Mouse (Mus musculus): ENCODE measurements at regions not wholly inside any gene's neighbourhood (a gene's known extent, or its start where the extent isn't known, plus 50 kb on each side); places are given as distances from the start of the nearest gene placed in this dataset.

DNA sequence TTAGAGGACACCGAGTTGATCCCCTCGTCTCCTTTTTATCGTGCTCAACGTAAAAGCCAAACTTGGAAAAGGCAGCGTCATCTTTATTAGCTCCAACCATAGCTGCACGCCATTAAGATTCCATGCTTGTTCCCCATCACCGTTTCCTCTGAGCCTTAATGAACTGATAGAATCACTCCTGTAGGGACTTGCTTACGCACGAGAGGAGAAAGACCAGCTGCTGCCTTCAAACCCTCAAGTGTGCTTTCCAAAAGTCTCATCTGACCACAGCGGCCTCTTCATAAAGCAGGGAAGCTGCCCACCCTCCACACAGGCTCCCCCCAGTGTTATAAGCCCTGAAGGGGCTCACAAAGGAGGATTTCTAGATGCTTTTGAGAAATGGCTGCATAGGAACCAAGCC is 123.3 kb upstream of the Plxnc1 start:
- CTCF ChIA-PET, result interaction anchor here (1.4 to 1.9 kb wide), 2 partner anchors 10 to 13 kb away, joined by 3 to 6 read pairs; no protein-coding TSS in a partner anchor
- POLR2A ChIA-PET, result no interaction called here
- TF ChIP-seq CTCF (IDR thresholded peaks at IDR 0.05), result no peak
- peaks cover 8% of the 10 kb centered on the region for H3K27me3 ChIP-seq
- DNase-seq (ENCODE audit: low read depth, low spot score), result no peak
- in situ Hi-C loops (cut with MboI; ENCODE audit: low pct_unique_long_range_greater_than_20kb), result no loop called here
- no peak for ATAC-seq

DNA sequence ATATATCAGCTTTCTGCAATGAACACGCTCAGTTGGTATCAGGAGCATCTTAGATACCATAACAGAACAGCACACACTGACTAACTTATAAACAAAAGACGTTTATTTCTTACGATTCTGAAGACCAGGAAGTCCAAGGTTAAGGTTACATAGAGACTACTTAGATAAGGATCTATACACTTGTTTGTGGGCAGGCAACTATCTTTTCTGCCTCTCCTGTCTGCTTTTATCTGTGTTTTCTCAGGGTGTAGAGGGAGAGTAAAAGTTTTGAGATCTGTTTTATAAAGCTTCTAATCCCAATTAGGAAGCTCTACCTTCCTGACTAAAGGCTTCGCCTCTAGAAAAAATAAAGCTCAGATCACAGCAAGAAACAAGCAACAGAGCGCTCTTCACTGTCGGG is 122.1 kb upstream of the Plxnc1 start:
- TF ChIP-seq CTCF (IDR thresholded peaks at IDR 0.05), result no peak
- CTCF ChIA-PET, result interaction anchor here (1.0 to 1.9 kb wide), 2 partner anchors 12 to 14 kb away, joined by 3 to 6 read pairs; no protein-coding TSS in a partner anchor
- DNase-seq (ENCODE audit: low read depth, low spot score), result no peak
- in situ Hi-C loops (cut with MboI; ENCODE audit: low pct_unique_long_range_greater_than_20kb), result no loop called here
- peaks cover 8% of the 10 kb centered on the region for H3K27me3 ChIP-seq
- no peak for ATAC-seq
- POLR2A ChIA-PET, result no interaction called here

DNA sequence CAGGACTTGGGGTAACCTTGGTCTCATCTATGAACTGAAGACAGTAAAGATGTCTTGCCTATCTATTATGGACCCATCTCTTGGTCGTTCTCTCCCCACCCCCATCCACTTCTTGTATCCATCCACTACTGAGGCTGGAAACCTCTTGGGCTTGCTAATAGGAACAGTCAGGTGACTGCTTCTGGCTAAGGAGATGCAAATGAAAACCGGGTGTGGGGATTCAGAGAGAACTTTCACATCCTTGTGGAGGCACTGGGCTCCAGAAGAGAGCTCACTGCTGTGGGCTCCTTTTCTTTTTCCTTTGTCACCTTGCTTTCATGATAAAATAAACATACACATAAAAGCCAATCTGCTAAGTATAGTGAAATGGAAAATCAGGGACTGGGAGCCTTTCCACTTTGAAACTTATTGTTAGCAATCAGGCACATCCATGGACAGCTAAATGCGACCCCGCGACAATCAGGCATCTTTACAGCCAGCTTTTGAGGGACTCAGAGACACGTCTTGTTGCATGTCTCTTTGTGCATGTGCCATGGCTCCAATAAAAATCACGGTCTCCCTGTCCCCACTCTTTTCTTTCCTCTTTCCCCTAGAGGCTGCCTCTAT is 115.0 kb upstream of the Plxnc1 start:
- H3K27me3 ChIP-seq, result peaks cover 24% of the 10 kb centered on the region
- ATAC-seq (no peak), DNase-seq (ENCODE audit: low read depth, low spot score) (no peak)
- ChIA-PET CTCF (no interaction called here), POLR2A (no interaction called here)
- in situ Hi-C loops (cut with MboI; ENCODE audit: low pct_unique_long_range_greater_than_20kb), result no loop called here
- TF ChIP-seq CTCF (IDR thresholded peaks at IDR 0.05), result no peak

DNA sequence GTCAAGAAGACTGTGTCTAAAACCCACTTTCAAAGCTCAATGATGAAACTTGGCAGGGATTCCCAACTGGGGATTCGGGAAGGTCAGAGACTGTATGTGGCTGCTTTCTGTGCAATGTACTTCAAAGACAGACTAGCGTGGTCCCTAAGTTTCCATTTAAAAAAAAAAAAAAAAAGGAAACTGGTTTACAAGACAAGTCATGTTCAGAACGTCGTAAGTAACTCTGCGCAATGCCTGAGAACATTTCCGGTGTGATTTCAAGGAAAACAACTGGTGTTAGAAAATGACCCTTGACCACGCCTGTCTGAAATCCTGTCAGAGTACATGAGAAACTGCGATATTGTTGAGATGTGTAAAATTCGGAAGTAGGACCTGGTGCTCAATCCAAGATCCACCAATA is 114.4 kb upstream of the Plxnc1 start:
- ATAC-seq (no peak), DNase-seq (ENCODE audit: low read depth, low spot score) (no peak)
- H3K27me3 ChIP-seq, result peaks cover 25% of the 10 kb centered on the region
- no peak for TF ChIP-seq CTCF (IDR thresholded peaks at IDR 0.05)
- ChIA-PET CTCF (no interaction called here), POLR2A (no interaction called here)
- in situ Hi-C loops (cut with MboI; ENCODE audit: low pct_unique_long_range_greater_than_20kb), result no loop called here

DNA sequence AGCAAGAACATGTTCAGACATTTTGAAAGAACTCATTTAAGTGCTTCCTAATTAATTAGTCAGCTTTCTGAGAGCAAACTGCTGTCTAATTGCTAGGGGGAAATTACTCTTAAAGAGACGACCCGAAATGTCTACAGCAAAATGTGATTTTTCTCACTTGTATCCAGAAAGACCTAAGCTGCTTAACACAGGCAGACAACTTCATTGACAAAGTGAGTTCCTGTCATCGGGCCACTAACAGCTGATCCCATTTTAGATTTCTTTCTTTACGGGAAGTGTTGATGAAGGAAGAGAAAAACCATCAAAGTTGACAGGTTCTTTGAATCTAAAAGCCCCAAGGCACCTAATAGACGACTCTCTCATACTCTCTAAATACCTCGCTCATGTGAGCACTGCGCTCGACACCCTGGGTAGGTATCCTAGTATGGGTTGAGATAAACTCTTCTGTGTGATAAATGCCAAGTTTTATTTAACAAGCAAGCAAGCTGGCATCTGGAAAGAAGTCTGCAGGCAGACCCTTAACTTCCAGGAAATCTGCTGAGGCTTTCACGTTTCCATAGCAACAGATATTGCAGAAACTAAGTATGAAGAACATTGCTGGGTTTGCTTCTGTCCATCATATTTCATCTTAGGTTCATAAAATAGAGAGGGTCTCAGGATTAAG is 112.5 kb upstream of the Plxnc1 start:
- TF ChIP-seq CTCF (IDR thresholded peaks at IDR 0.05), result no peak
- CTCF ChIA-PET, result interaction anchor here (0.7 to 1.1 kb wide), 3 partner anchors 11 to 37 kb away, joined by 3 to 4 read pairs (median 3); no protein-coding TSS in a partner anchor
- ATAC-seq (no peak), DNase-seq (ENCODE audit: low read depth, low spot score) (no peak)
- POLR2A ChIA-PET, result no interaction called here
- H3K27me3 ChIP-seq, result peaks cover 21% of the 10 kb centered on the region
- in situ Hi-C loops (cut with MboI; ENCODE audit: low pct_unique_long_range_greater_than_20kb), result no loop called here

- POLR2A ChIA-PET, result no interaction called here
- DNase-seq (ENCODE audit: low read depth, low spot score), result no peak
- no peak for ATAC-seq
- CTCF ChIA-PET, result interaction anchor here (1.0 to 1.1 kb wide), 2 partner anchors 21 to 37 kb away, joined by 3 to 4 read pairs; no protein-coding TSS in a partner anchor
- TF ChIP-seq CTCF (IDR thresholded peaks at IDR 0.05), result no peak
- H3K27me3 ChIP-seq, result peaks cover 21% of the 10 kb centered on the region
- in situ Hi-C loops (cut with MboI; ENCODE audit: low pct_unique_long_range_greater_than_20kb), result no loop called here
These were observed 111.9 kb upstream of the Plxnc1 start for GRCm38 (mm10) chr10:95056541-95056940.

DNA sequence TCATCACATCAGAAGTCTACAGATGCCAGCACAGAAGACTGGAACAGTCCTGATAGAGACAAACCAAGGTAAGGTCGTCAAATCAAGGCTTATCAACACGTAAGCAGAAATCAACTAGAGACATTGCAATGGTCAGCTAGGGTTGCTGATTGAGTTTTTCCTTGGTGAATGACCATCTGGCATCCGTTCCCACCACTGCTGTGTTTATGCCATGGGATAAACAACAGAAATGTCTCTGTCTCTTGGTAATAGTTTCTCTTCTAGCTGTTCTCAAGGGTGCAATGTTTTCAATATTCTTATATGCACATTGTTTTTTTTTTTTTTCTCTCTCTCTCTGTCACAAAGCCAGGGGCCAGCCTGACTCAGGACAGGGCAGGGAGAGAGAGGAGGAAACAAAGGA is 110.2 kb upstream of the Plxnc1 start:
- H3K27me3 ChIP-seq, result peaks cover 16% of the 10 kb centered on the region
- TF ChIP-seq CTCF (IDR thresholded peaks at IDR 0.05), result no peak
- no peak for DNase-seq (ENCODE audit: low read depth, low spot score)
- POLR2A ChIA-PET, result no interaction called here
- CTCF ChIA-PET, result interaction anchor here (1.0 kb wide), 1 partner anchor 12 kb away, joined by 3 read pairs; no protein-coding TSS in a partner anchor
- in situ Hi-C loops (cut with MboI; ENCODE audit: low pct_unique_long_range_greater_than_20kb), result no loop called here
- no peak for ATAC-seq

- no peak for ATAC-seq
- no peaks in the 10 kb centered on the region for H3K27me3 ChIP-seq
- ChIA-PET CTCF (no interaction called here), POLR2A (no interaction called here)
- no peak for TF ChIP-seq CTCF (IDR thresholded peaks at IDR 0.05)
- no peak for DNase-seq (ENCODE audit: low read depth, low spot score)
- in situ Hi-C loops (cut with MboI; ENCODE audit: low pct_unique_long_range_greater_than_20kb), result no loop called here
These were observed 104.2 kb upstream of the Plxnc1 start for GRCm38 (mm10) chr10:95048790-95049189.

DNA sequence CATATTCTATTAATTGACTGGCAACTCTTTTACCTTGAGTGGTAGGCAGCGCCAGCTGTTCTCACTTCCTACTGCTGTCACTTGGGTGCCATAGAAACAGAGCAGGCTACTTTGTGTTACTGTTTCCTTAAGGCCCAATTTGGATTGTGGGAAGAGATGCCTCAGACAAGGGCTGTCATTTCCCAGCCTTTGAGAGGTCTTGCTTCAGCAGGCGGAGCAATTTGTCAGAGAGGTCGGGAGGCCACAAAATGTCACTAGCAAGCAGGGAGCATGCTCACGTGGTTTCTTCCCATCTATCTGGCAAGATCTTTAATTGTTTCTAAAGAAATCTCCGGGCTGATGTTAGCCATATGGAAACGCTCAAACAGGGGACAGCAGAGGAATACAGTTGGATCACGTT is 99.3 kb upstream of the Plxnc1 start:
- no peak for ATAC-seq
- no peak for DNase-seq (ENCODE audit: low read depth, low spot score)

GRCm38 (mm10) chr10:95040258-95040895 is 95.7 kb upstream of the Plxnc1 start:
- CTCF ChIA-PET, result no interaction called here

More for the DNA sequence above, 99.3 kb upstream of the Plxnc1 start:
- in situ Hi-C loops (cut with MboI; ENCODE audit: low pct_unique_long_range_greater_than_20kb), result no loop called here
- no peaks in the 10 kb centered on the region for H3K27me3 ChIP-seq
- TF ChIP-seq CTCF (IDR thresholded peaks at IDR 0.05), result no peak
- ChIA-PET POLR2A (no interaction called here), CTCF (no interaction called here)

DNA sequence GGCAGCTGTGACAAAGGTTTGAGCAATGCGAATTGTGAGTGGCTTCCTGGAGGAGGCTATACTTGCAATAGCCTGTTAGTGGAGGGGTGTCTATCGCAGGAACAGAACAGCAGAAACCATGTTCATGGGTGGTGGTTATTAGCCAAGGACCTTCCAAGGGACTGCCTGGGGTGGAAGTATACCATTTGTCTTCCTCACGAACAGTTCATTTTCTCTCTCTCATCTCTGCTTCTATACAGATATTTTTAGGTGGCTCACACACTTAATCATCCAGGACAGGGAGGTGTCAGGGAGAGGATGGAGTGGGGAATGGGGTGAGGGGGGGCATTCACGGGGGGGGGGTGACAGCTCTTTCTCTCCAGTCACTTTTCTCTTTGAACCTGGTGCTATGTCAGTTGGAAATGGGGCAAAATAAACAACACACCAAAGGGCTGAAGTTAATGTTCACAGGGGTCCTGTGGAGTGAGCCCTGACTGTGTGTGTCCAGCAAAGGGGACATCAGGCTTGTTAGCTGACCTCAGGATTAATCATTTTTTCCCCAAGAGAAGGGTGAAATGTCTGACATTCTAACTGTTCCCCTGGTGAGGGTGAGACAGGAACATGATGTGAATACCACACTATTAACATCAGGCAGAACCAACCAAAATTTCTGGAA is 91.5 kb upstream of the Plxnc1 start:
- in situ Hi-C loops (cut with MboI; ENCODE audit: low pct_unique_long_range_greater_than_20kb), result no loop called here
- ATAC-seq (no peak), DNase-seq (ENCODE audit: low read depth, low spot score) (no peak)
- no peaks in the 10 kb centered on the region for H3K27me3 ChIP-seq
- POLR2A ChIA-PET, result no interaction called here
- CTCF ChIA-PET, result interaction anchor here (1.2 kb wide), 1 partner anchor 21 kb away, joined by 3 read pairs; no protein-coding TSS in a partner anchor
- no peak for TF ChIP-seq CTCF (IDR thresholded peaks at IDR 0.05)

More at GRCm38 (mm10) chr10:95040258-95040895, 95.7 kb upstream of the Plxnc1 start:
- in situ Hi-C loops (cut with MboI; ENCODE audit: low pct_unique_long_range_greater_than_20kb), result no loop called here
- H3K27me3 ChIP-seq, result no peaks in the 10 kb centered on the region
- DNase-seq (ENCODE audit: low read depth, low spot score) (no peak), ATAC-seq (no peak)
- TF ChIP-seq CTCF (IDR thresholded peaks at IDR 0.05), result no peak
- POLR2A ChIA-PET, result no interaction called here
